Mouse (Mus musculus) G1E (cell line): ENCODE data around the gene Slc2a4. TPM values are rescaled to one million over a fixed set of nuclear protein-coding genes. Genes with fewer than 3 reads are reported as not detected.

Experiments
- ATAC-seq: 2 replicates; pipeline ENCODE4 v1.8.0; 2016; ENCODE audit warnings: mild to moderate bottlenecking; ENCODE audit not compliant: insufficient number of reproducible peaks, poor library complexity, low FRiP score, severe bottlenecking; ENCODE audit errors: extremely low read depth
- DNase-seq: peaks from one replicate; pipeline ENCODE4 v3.0.0; 2012; ENCODE audit warnings: low spot score
- H3K27me3 ChIP-seq: 2 replicates; pipeline ENCODE4 v1.6.1; 2012; ENCODE audit warnings: mild to moderate bottlenecking, low read length, inconsistent platforms; ENCODE audit not compliant: insufficient read depth
- H3K36me3 ChIP-seq: replicated peaks from 2 replicates; pipeline ENCODE3; 2012; ENCODE audit warnings: mild to moderate bottlenecking, inconsistent platforms
- H3K4me1 ChIP-seq: 2 replicates; pipeline ENCODE4 v1.6.1; 2012; ENCODE audit warnings: low read depth, low read length, inconsistent platforms, mixed read lengths; ENCODE audit not compliant: insufficient read depth
- H3K4me3 ChIP-seq: 2 replicates; pipeline ENCODE4 v1.5.1; 2012; ENCODE audit warnings: low read depth, mild to moderate bottlenecking, inconsistent platforms, low read length, moderate library complexity, mixed read lengths
- H3K9me3 ChIP-seq: replicated peaks from 2 replicates; pipeline ENCODE4 v1.6.1; 2012; ENCODE audit warnings: inconsistent platforms
- CTCF ChIP-seq: IDR thresholded peaks from 2 replicates; pipeline ENCODE4 v1.5.1; 2012; ENCODE audit warnings: low read depth, low read length, inconsistent platforms, mixed read lengths
- GATA1 ChIP-seq: IDR thresholded peaks from 2 replicates; pipeline ENCODE4 v1.6.1; 2012; ENCODE audit warnings: borderline replicate concordance, low read length, inconsistent platforms, mixed read lengths
- GATA2 ChIP-seq: IDR thresholded peaks from 2 replicates; pipeline ENCODE4 v1.6.1; 2012; ENCODE audit warnings: low read depth, low read length, inconsistent platforms, borderline replicate concordance
- POLR2AphosphoS5 ChIP-seq: IDR thresholded peaks from 2 replicates; pipeline ENCODE4 v1.6.1; 2012; ENCODE audit warnings: low read depth, low read length, inconsistent platforms; ENCODE audit not compliant: insufficient replicate concordance
- TAL1 ChIP-seq: conservative IDR thresholded peaks from 2 replicates; pipeline ENCODE4 v1.6.1; 2012; ENCODE audit warnings: low read depth, low read length, inconsistent platforms, mixed read lengths
- polyA plus RNA-seq: library from polyadenylated mRNA; stranded (reverse); fragments of >175 nt; gene quantifications from 2 replicates; pipeline ENCODE4 v1.2.3, GENCODE M21; 2012
- total RNA-seq, 2 experiments: library from RNA; stranded (forward) in 1 of 2; stranded (reverse) in 1 of 2; fragments of 200-1000 nt in 1 of 2; fragments of >200 nt in 1 of 2; fragmentation: Nextera tagmentation in 1 of 2; gene quantifications; 2 replicates each; pipeline ENCODE4 v1.2.3; 2014 to 2017

Slc2a4 gene
- total and polyA plus RNA-seq, 3 experiments: 0.16 to 10.6 (median 0.16) TPM

- Histone ChIP-seq H3K4me3 (peak overlapping the region; percentile 20; the same call in 1 of the 2 replicates), H3K9me3 (no peaks in the 10 kb centered on the region), H3K4me1 (peaks cover 32% of the 10 kb centered on the region), H3K27me3 (no peaks in the 10 kb centered on the region), H3K36me3 (peaks cover 27% of the 10 kb centered on the region)
- ATAC-seq (no peak), DNase-seq (no peak)
- no peak for TF ChIP-seq GATA1
- TF ChIP-seq GATA2: no peak
- TF ChIP-seq TAL1: no peak
- TF ChIP-seq POLR2AphosphoS5: no peak
- no peak for TF ChIP-seq CTCF
Observed at GRCm38 (mm10) chr11:69922796-69923195, 25.2 kb downstream of the Slc2a4 start.

GRCm38 (mm10) chr11:69922012-69922756 lies 25.8 kb downstream of the Slc2a4 start:
- H3K9me3 ChIP-seq: no peaks in the 10 kb centered on the region

GRCm38 (mm10) chr11:69921114-69922011 lies 26.6 kb downstream of the Slc2a4 start, which contains the start of gene Eif5a:
Eif5a (minus strand) TSS chr11:69921958.
- TF ChIP-seq TAL1 (no peak), POLR2AphosphoS5 (no peak), GATA1 (no peak), CTCF (no peak), GATA2 (no peak)
- Histone ChIP-seq H3K27me3 (no peaks in the 10 kb centered on the region), H3K4me3 (peak within 1 kb of the TSS; percentile 96), H3K4me1 (peaks cover 46% of the 10 kb centered on the region), H3K36me3 (peaks cover 41% of the 10 kb centered on the region), H3K9me3 (no peaks in the 10 kb centered on the region)
- DNase-seq (peak; percentile 93), ATAC-seq (peak; percentile 85)

More at GRCm38 (mm10) chr11:69922012-69922756, 25.8 kb downstream of the Slc2a4 start:
- peaks cover 38% of the 10 kb centered on the region for H3K4me1 ChIP-seq
- DNase-seq: no peak
- no peaks in the 10 kb centered on the region for H3K27me3 ChIP-seq
- peak overlapping the region; percentile 96 for H3K4me3 ChIP-seq
- ATAC-seq: no peak
- TF ChIP-seq TAL1 (no peak), GATA1 (no peak), POLR2AphosphoS5 (no peak), GATA2 (no peak), CTCF (no peak)
- peaks cover 34% of the 10 kb centered on the region for H3K36me3 ChIP-seq

- TF ChIP-seq GATA2 (no peak), POLR2AphosphoS5 (no peak), GATA1 (no peak), TAL1 (no peak), CTCF (no peak)
- no peak for ATAC-seq
- Histone ChIP-seq H3K4me1 (peaks cover 55% of the 10 kb centered on the region), H3K9me3 (no peaks in the 10 kb centered on the region), H3K27me3 (no peaks in the 10 kb centered on the region), H3K36me3 (peaks cover 50% of the 10 kb centered on the region), H3K4me3 (peak overlapping the region; percentile 96)
- DNase-seq: peak; percentile 45
Observed at GRCm38 (mm10) chr11:69920266-69921031, 27.5 kb downstream of the Slc2a4 start.

- peak; percentile 76 for DNase-seq
- peak overlapping the region; percentile 96 for H3K4me3 ChIP-seq
- peaks cover 57% of the 10 kb centered on the region for H3K36me3 ChIP-seq
- H3K27me3 ChIP-seq: no peaks in the 10 kb centered on the region
- no peak for TF ChIP-seq GATA1
- TF ChIP-seq POLR2AphosphoS5: no peak
- TF ChIP-seq GATA2: no peak
- TF ChIP-seq CTCF: no peak
- TF ChIP-seq TAL1: no peak
- ATAC-seq: no peak; the same call in 1 of the 2 replicates
- no peaks in the 10 kb centered on the region for H3K9me3 ChIP-seq
- H3K4me1 ChIP-seq: peaks cover 61% of the 10 kb centered on the region
Observed at GRCm38 (mm10) chr11:69919661-69920265, 28.2 kb downstream of the Slc2a4 start.
